Mouse (Mus musculus): Measurements from ENCODE around the gene Olfr532.
"Not testable (repeated sequence)": the region's sequence is repeated elsewhere in the genome, so short reads cannot be mapped to it uniquely, and the experiment has no call there.

The Olfr532 gene

DNA sequence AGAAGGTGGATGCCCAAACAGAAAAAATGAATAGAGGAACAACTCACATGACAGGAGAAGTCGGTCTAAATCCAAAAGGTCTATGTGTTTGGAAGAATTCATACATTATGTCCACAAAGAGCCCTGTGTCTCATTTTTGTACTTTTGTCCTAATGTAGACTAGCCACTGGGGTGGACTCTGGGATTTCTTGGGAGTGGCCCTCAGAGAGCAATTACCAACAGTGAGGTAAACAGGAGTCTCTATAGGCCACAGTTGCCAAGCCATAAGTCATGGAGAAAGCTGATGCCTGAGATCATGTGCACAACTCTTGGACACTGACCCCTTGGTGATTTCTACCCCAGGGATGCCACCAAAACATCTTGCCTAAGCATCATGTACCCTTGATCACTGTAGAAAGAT, at the start of gene Olfr532:
TSS of gene Olfr532 (minus strand) at position 101 of the 400 bp plus-strand sequence.
- no peak for DNase-seq (ENCODE audit: low read depth, low spot score)

DNA sequence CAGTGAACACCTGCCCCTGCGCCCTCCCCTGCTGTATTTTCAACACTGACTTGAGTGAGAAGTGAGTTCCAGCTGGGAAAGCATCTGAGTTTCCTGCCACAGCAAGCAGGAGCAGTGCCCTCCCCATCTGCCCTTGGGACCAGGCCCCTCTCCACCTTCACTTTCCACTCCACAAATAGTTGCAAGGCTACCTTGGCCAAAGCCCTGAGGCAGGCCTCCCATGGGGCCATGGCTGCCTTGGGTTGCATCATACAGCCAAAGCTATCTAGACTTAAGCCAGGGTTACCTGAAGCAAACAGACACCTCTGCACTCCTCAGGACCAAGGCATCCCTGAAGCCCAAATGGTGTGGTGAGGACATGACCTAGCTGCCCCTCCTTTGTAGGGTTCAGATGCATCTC, 41.6 kb upstream of the Olfr532 start, which contains the start of gene Olfr533:
TSS of gene Olfr533 (plus strand) at position 301 of the 400 bp plus-strand sequence.
- DNase-seq (ENCODE audit: low read depth, low spot score), result not testable (repeated sequence)

DNA sequence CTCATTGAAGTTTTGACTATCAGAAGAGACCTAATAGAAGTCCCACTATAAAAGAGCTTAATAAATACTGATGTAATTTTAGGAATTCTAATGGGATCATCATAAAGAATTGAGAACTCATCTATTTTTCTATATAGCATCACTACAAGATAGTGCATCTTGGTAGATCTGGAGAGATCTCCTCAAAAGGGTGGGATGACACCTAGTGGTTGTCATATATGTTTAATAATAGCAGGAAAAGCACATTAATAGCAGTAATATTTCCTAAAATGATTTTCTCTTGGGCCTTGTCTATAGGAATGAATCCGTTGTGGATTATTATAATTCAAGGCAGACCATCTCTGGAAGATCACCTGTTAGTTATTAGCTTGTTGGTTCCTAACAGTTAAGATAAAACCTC, 21.7 kb upstream of the Olfr532 start:
- no peak for DNase-seq (ENCODE audit: low read depth, low spot score)

DNA sequence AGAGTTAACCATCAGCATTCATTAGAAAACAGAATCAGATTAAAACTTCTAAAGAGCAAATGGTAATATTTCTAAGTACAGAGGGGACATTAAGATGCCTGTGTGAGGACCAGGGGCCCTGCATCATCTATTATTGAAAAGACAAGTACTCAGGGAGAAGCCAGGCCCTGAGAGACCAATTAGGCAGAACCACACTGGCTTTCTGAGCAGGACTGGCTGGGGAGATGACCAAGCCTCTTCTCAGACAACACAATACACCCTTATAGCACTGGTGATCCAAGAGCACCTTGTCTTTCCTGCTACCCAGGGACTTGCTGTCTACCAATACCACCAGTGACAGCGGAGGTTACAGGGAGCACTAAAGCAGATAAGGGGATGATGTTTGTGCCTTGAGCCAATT, 18.6 kb downstream of the Olfr532 start, which contains the start of gene Olfr531:
TSS of gene Olfr531 (minus strand) at position 101 of the 400 bp plus-strand sequence.
- no peak for DNase-seq (ENCODE audit: low read depth, low spot score)

DNA sequence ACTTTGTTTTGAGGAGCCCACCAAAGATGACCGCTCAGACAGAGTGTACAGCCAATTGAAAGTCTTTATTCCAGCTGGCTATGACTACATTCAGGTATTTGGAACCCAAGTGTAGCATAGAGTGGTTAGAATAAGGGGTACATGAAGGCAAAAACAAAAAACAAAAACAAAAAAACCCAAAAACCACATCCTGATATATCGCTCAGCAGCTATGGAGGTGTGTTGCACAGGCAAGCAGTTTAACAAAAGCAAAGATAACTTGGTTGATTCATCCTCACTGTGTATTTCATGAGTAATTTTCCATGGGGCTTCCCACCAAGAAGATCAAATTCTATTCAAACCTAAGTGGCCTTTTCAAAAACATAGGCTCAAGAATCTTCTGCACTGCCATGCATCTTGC, 44.5 kb downstream of the Olfr532 start:
- DNase-seq (ENCODE audit: low read depth, low spot score), result no peak

DNA sequence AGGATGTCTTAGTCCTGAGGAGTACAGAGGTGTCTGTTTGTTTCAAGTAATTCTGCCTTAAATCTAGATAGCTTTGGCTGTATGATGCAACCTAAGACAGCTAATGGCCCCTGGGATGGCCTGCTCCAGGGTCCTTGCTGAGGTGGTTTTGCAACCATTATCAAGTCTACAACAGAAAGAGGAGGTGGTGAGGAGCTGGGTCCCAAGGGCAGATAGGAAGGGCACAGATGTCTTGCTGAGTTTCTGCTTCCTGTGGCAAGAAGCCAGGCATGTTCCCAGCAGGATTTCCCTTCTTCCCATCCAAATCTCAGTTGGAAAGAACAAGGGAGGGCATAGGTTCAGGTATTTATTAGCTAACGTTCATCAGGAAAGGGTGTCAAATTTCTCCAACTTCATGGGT, 45.2 kb downstream of the Olfr532 start, which contains the start of gene Olfr530:
TSS of gene Olfr530 (minus strand) at position 101 of the 400 bp plus-strand sequence.
- DNase-seq (ENCODE audit: low read depth, low spot score), result no peak

DNA sequence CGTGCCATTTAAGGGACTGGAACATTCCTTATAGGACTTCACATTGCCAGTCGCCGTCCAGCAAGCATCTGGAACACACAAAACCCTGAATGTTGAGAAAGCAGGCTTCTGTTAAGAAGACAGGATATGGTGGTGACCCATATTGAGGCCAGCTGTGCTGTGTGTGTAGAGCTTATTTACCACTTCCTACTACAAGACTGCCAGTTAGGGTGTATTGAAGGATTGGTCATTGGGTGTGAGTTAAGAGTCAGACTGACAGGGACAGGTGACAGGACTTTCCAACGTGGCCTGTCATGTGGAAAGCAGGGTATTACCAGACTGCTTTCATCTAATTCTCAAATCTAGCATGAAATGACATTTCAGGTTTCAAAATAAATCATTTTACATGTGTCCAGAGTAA, 47.1 kb downstream of the Olfr532 start:
- peak; percentile 6 for DNase-seq (ENCODE audit: low read depth, low spot score)
